Mouse (Mus musculus) ES-Bruce4 (cell line): ENCODE measurements at regions not wholly inside any gene's neighbourhood (a gene's known extent, or its start where the extent isn't known, plus 50 kb on each side); places are given as distances from the start of the nearest gene placed in this dataset.

Experiments used
- H3K27ac ChIP-seq: 2 replicates; pipeline ENCODE4 v1.5.1; 2012; ENCODE audit warnings: low read length, inconsistent platforms; ENCODE audit not compliant: insufficient read depth
- H3K27me3 ChIP-seq: 2 replicates; pipeline ENCODE4 v1.6.1; 2012; ENCODE audit warnings: mild to moderate bottlenecking, low read length, inconsistent platforms; ENCODE audit not compliant: control insufficient read depth, poor library complexity, insufficient read depth, severe bottlenecking
- H3K36me3 ChIP-seq: 2 replicates; pipeline ENCODE4 v1.6.1; 2012; ENCODE audit warnings: inconsistent platforms, mild to moderate bottlenecking, low read length, moderate library complexity; ENCODE audit not compliant: control insufficient read depth, poor library complexity, insufficient read depth, severe bottlenecking
- H3K4me1 ChIP-seq: one replicate; pipeline ENCODE4 v1.8.1; 2011; ENCODE audit warnings: low read length; ENCODE audit not compliant: control insufficient read depth, insufficient read depth
- H3K4me3 ChIP-seq: 2 replicates; pipeline ENCODE4 v1.5.1; 2011; ENCODE audit warnings: low read depth, mild to moderate bottlenecking, low read length
- H3K9ac ChIP-seq: 2 replicates; pipeline ENCODE4 v1.6.1; 2012; ENCODE audit warnings: low read depth, mild to moderate bottlenecking, inconsistent platforms; ENCODE audit not compliant: poor library complexity, severe bottlenecking
- H3K9me3 ChIP-seq: replicated peaks from 2 replicates; pipeline ENCODE4 v1.6.1; 2012; ENCODE audit warnings: mild to moderate bottlenecking, low read length, inconsistent platforms; ENCODE audit not compliant: control insufficient read depth, poor library complexity, insufficient read depth, severe bottlenecking
- CTCF ChIP-seq: IDR thresholded peaks from one replicate; pipeline ENCODE4 v1.8.1; 2011; ENCODE audit warnings: low read depth, low read length
- EP300 ChIP-seq: IDR thresholded peaks from 2 replicates; pipeline ENCODE4 v1.6.1; 2011; ENCODE audit warnings: low read depth, low read length; ENCODE audit not compliant: insufficient read depth
- POLR2A ChIP-seq: IDR thresholded peaks from one replicate; pipeline ENCODE4 v1.8.1; 2011; ENCODE audit warnings: low read length; ENCODE audit not compliant: insufficient read depth

GRCm38 (mm10) chr3:21973153-21973552 lies 103.3 kb upstream of the Tbl1xr1 start:
- H3K9me3 ChIP-seq, result no peaks in the 10 kb centered on the region
- H3K4me1 ChIP-seq, result no peaks in the 10 kb centered on the region
- H3K27me3 ChIP-seq, result no peaks in the 10 kb centered on the region
- no peak overlapping the region for H3K4me3 ChIP-seq
- TF ChIP-seq CTCF (no peak), POLR2A (no peak), EP300 (no peak)
- H3K9ac ChIP-seq, result no peak overlapping the region
- H3K36me3 ChIP-seq, result no peaks in the 10 kb centered on the region
- no peak overlapping the region for H3K27ac ChIP-seq

DNA sequence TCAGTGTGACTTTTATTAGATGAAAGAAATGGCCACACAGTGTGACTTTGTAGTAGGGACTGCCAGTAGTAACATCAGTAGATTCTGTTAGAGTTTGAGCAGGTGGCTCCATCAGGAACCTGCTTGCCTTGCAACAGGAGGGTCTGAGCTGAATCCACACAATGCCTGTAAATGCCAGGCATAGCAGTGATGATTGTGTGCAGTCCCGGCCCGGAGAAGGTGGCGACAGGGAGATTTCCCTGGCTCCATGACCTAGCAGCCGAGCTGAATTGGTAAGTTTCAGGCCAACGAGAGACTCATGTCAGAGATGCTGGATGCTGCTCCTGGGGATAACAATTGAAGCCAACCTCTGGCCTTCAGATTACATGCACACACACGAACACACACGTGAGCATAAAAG lies 102.8 kb upstream of the Tbl1xr1 start:
- H3K9me3 ChIP-seq, result no peaks in the 10 kb centered on the region
- no peak for TF ChIP-seq POLR2A
- no peak for TF ChIP-seq CTCF
- TF ChIP-seq EP300, result no peak
- H3K9ac ChIP-seq, result no peak overlapping the region
- H3K27ac ChIP-seq, result no peak overlapping the region
- H3K4me3 ChIP-seq, result no peak overlapping the region
- no peaks in the 10 kb centered on the region for H3K4me1 ChIP-seq
- no peaks in the 10 kb centered on the region for H3K36me3 ChIP-seq
- no peaks in the 10 kb centered on the region for H3K27me3 ChIP-seq

- H3K9me3 ChIP-seq, result no peaks in the 10 kb centered on the region
- no peak overlapping the region for H3K9ac ChIP-seq
- H3K4me1 ChIP-seq, result no peaks in the 10 kb centered on the region
- H3K27me3 ChIP-seq, result no peaks in the 10 kb centered on the region
- no peak overlapping the region for H3K4me3 ChIP-seq
- TF ChIP-seq POLR2A (no peak), EP300 (no peak), CTCF (no peak)
- no peaks in the 10 kb centered on the region for H3K36me3 ChIP-seq
- H3K27ac ChIP-seq, result no peak overlapping the region
Observed at GRCm38 (mm10) chr3:21974766-21975165, 101.7 kb upstream of the Tbl1xr1 start.

- Histone ChIP-seq H3K4me1 (no peaks in the 10 kb centered on the region), H3K9ac (no peak overlapping the region), H3K9me3 (peaks cover 7% of the 10 kb centered on the region), H3K36me3 (no peaks in the 10 kb centered on the region), H3K27me3 (no peaks in the 10 kb centered on the region), H3K4me3 (no peak overlapping the region), H3K27ac (no peak overlapping the region)
- TF ChIP-seq EP300 (no peak), CTCF (no peak), POLR2A (no peak)
Observed at GRCm38 (mm10) chr3:21977775-21978174, 98.7 kb upstream of the Tbl1xr1 start.

GRCm38 (mm10) chr3:21982991-21983390 lies 93.5 kb upstream of the Tbl1xr1 start:
- peaks cover 7% of the 10 kb centered on the region for H3K9me3 ChIP-seq
- H3K27me3 ChIP-seq, result no peaks in the 10 kb centered on the region
- H3K4me3 ChIP-seq, result no peak overlapping the region
- H3K27ac ChIP-seq, result no peak overlapping the region
- H3K36me3 ChIP-seq, result no peaks in the 10 kb centered on the region
- no peaks in the 10 kb centered on the region for H3K4me1 ChIP-seq
- H3K9ac ChIP-seq, result no peak overlapping the region
- no peak for TF ChIP-seq CTCF
- no peak for TF ChIP-seq POLR2A
- TF ChIP-seq EP300, result no peak

- TF ChIP-seq EP300 (no peak), POLR2A (no peak), CTCF (no peak)
- Histone ChIP-seq H3K4me1 (no peaks in the 10 kb centered on the region), H3K27me3 (no peaks in the 10 kb centered on the region), H3K9ac (no peak overlapping the region), H3K27ac (no peak overlapping the region), H3K4me3 (no peak overlapping the region), H3K9me3 (peaks cover 7% of the 10 kb centered on the region), H3K36me3 (no peaks in the 10 kb centered on the region)
Observed at GRCm38 (mm10) chr3:21983993-21984725, 92.3 kb upstream of the Tbl1xr1 start.
